Mouse (Mus musculus) urinary bladder, postnatal 10 days (tissue): ENCODE results near the gene Sox18.

ENCODE experiments used
- DNase-seq: peaks from one replicate; pipeline ENCODE4 v3.0.0; 2022; ENCODE audit warnings: low spot score

Gene Sox18

DNA sequence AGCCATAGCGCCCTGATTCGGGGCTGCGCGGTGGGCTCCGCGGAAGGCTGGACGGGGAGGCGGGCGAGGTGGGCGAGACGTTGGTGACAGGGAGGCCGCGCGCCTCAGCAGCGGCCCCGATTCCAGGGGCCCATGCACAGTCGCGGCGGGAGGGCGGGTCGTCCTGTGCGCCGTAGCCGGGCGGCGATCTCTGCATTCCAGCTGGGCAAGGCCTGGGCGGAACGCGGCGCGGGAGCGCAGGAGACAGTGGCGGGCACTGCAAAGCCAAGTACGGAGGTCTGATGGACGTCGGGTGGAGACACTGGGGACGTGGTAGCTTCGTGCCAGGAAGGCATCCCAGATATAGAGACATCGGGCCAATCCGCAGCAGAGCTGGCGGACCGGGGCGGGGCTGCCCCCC lies at the start of gene Sox18:
Sox18 (minus strand) TSS at position 315 of the 400 bp plus-strand sequence.
- no peak for DNase-seq

DNA sequence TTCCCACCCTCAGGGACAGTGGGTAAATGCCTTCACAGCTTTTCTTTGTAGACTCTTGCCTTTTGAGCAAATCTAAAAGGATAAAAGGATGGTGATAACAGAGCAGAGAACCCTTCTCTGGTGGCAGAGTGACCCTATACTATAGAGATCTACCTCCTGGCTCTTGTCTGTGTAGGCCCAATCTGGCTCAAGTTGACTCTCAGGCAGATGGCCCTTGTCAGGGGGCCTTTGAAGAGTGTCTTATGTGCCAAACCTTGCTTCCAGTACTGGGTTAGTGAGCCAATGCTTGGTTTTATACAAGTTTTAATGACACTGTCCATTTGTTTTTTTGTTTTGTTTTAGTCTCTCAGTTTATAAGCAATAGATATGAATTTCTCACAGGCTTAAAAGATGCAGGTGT lies 49.8 kb upstream of the Sox18 start:
- no peak for DNase-seq

DNA sequence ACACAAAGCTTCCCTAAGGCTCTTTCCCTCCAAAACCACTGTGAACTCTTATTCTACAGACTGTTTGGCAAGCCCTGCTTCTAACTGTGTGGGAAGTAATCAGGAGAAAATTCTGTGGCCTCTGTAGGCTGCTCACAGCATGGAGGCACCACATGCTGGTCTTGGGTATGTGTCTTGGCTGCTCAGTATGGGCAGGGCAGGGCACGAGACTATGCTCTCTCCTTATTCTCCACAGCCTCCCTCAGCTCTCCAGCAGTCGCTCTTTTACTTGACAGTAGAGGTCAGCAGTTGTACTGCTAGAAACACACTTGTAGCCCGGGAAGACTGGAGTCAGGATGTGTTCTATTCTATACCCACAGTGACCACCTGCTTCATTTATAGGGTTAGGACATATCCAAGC lies 48.6 kb upstream of the Sox18 start:
- no peak for DNase-seq

DNA sequence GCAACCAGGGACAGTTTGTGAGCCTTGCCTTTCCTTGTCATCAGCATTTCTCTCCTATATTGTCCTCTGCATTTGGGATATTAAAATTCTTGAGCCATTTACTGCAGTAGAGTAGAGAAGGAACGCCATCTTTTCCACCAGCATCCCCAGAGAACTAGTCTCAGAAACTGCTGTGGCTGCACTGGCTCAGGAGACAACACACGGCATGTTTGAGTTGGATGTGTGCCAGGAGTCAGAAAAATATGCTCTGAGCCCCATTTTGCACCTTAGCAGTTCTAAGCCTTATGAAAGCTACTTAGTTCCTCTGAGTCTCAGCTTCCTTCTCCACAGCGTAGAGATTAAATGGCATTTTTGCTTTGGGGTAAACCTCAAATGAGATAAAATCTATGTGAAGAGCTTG lies 45.6 kb upstream of the Sox18 start:
- DNase-seq, result no peak

DNA sequence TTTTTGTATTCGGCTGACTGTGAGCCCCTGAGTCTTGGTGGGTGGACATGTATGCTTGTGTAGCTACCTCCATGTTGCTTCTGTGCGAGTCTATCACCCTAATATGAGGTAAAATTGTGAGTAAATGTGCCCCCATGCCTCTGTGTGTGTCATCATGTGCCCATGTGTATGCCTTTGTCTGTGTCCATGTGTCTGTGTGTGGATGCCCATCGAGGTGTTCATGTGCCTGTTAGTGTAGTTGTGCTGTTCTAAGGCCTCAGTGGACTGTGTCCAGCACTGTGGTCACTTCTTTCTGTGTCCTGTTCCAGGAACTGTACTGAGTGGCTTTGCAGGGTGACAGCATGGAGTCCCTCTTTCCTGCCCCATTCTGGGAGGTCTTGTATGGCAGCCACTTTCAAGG lies 43.9 kb upstream of the Sox18 start:
- no peak for DNase-seq

DNA sequence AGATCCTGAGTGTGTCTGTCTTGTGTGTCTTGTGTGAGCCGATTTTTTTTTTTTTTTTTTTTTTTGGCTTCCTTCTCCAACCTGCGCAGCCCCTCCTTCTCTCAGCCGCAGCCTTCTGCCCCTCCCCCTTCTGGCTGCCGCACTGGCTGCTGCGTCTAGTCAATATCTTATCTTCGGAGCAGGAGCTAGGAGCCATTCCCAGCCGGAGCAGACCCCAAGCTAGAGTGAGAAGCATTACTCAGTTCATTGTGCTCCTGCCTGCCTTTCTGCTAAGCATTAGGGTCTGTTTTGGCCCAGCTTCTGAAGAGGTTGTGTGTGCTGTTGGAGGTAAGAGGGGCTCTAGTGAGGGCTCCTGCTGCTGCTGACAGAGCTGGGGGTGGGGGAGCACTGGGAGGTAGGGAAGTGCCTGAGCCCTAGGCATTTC lies 43.5 kb upstream of the Sox18 start, which contains the start of gene Oprl1:
Oprl1 (plus strand) TSS at position 114 of the 424 bp plus-strand sequence.
- DNase-seq, result no peak

DNA sequence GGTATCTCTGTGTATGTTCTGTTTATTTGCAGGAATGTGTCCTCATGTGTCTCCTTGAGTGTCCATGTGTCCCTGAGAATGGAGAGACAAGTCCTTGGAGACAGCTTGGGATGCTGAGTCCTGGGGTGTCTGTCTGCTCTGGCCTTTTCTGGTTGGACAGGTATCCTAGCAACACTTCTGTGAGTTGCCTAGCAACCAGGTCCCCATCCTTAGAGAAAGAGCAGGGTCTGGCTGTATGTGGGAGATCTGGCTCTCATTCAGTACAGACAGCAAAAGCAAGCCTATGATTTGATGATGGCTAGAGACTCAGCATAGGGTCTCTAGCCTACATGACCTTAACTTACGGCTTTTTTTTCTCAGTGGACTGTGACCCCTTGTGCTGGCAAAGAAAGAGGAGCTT lies 42.3 kb upstream of the Sox18 start:
- no peak for DNase-seq

DNA sequence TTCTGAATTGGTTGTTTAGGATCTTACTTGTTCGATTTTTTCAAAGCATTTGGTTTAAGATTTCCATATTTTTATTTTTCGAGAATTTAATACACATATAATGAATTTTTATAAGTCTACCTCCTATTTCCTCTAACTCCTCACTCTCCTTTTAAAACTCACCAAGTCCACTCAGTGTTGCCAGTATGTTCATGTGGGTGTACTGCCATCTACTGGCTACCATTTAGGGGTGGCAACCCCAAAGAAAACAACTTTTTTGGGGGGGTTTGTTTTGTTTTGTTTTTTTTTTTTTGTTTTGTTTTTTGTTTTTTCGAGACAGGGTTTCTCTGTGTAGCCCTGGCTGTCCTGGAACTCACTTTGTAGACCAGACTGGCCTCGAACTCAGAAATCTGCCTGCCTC lies 35.2 kb upstream of the Sox18 start:
- no peak for DNase-seq

DNA sequence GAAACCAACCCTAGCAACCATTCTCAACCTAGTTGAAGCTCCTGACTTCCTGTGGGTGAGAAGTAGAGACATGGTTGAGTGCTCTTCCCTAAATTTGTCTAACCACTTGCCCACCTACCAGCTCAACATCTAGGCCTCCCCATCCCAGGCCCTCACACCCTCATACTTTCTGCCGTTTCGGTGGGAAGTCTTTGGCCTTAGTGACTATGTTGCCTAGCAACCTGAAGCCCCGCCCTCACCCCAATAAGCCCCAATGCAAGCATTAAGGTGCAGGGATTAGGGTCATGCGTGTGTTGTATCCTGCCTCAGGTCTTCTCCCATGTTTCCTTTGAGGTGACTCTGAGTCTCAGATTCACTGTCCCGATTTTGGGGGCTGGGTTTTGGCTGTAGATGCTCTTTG lies 26.8 kb upstream of the Sox18 start, which contains the start of gene Lkaaear1:
Lkaaear1 (minus strand) TSS at position 202 of the 400 bp plus-strand sequence.
- no peak for DNase-seq

DNA sequence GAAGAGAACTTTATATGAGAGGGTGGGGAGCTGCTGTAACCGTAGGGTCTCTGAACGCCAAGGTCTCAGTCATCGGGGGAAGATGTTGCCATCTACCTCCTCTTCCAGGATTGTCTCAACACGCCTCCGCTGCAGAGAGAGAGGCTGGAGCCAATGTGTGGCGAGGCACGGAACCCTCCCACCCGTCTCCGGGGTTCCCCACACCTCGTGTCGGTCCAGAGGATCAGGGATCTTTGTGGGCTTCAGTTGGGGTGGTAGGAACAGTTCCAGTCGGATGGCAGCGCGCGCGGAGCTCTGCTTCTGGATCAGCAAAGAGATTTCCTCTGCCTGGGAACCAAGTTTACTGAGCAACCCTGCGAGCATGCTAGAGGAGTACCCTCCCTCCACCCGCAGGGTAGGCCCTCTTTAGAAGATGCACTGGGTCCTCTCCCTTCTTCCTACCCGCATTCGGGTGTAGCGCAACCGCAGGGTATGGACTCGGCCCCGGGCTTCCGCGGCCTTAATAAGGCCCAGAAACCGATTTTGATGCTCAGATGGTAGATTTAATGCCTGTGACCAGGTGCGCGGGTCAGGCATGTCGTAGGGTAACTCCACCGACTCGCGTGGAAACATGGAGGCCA lies 25.5 kb upstream of the Sox18 start:
- no peak for DNase-seq

DNA sequence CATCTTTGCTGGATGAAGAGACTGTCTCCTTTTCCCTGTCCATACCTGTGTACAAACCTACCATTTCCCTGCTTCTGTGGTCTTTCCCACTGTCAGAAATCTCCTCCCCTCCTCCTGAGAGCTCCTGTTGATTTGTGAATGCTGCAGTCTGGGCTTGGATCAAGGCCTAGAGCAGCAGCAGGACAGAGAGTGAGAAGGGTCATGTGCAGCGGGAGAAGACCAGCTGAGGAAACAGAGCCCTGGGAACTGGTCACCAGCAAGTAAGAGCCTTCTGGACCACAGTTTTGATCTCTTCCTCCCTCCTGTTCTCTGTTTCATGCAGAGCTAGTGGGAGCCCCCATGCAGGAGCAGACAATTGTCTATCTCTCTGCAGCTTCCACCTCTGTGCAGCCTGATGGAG lies 24.3 kb upstream of the Sox18 start:
- DNase-seq, result no peak

DNA sequence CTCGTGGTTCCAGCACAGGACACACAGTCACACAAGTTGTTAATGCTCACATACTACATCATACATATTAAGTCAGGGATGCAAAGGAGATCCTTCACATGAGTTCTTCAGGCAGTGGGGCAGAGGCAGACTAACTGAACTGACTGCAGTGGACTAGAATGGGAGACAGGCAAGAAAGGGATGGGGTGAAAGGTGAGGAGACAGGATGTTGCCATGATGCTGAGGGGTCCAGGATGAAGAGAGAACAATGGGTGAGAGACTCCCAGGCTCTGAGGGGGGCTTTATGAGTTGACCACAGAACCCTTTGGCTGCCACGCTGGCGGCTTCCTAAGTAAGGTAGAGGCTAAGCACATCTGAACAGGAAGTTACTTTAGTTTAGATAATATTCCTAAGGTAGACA lies 23.1 kb upstream of the Sox18 start:
- no peak for DNase-seq

DNA sequence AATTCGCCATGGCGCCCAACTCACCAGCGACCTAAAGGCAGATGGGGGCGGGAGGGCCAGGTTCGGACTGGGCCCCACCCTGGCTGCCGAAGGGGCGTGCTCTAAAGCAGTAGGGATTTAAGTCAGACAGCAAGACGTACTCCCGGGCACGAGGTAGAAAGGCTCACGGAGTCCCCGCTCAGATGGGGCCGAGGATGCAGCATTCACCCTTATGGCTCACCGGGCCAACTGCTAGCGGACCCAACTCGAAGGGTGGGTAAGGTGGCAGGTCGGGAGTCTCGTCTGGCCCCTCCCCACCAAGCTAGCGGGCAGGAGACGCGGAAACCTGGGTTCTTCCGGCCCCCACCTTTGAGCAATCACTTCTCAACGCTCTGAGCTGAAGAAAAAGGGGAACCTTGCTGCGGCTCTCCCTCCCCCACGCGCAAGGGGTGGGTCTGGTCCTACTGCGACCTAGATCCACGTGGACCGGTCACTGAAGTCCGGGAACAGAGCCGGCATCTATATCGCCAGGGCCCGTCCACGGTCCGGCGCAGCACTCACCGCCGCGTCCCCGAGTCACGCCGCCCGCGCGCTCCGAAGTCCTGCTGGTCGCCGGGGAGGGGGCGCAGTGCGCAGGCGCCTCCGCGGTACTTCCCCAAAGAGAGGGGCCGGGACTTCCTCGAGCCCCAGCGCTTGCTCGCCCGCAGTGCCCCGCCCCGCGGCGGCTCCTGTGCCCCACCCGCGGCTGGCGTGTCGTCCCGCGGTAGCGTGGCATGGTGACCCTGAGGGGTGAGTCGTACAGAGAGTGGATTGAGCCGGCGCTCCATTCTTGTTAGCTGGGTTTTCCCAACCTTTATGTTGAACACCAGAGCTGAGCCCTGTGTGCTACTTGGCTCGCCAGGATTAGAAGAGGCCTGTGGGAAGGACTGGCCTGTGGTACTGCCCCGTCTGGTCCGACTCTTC lies 22.2 kb upstream of the Sox18 start, which contains the start of gene Rgs19:
Rgs19 (minus strand) TSS at position 639 of the 942 bp plus-strand sequence.
- DNase-seq, result no peak

DNA sequence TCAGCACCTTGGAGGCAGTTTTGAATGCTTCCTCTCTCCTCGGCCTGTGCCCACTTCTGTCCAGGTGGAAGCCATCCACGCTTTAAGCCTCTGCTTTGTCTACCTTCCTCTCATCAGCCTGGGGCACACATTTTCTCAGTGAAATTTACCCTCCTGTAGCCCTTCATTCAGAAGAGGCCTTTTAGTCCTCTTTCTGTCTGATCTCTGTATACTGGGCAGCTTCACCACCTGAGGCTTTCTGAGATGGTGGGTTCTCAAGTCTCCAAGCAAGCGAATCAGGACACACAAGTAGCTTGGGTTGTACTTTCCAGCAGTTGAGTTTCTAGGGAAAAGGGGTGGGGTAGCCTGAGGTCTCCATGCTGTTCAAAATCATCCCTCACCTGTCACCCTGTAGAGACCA lies 20.9 kb upstream of the Sox18 start:
- DNase-seq, result no peak

DNA sequence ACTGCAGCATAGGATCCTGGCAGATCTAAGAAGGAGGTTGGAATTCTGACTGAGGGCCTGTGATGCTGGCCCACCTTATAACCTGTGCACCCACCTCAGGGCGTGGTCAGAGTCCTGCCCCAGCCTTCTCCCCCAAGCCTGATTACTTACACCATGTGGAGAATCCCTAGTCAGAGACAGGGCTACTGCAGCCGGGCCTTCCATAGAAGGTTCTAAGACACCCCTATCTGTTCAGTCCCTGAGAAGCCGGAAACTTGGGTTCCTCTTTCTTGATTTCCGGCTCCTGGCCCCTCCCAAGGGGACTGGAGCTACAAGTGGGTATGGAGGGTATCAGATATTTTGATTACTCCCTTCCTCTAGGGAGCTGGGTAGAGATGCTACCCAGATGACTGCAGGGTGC lies 20.1 kb upstream of the Sox18 start:
- no peak for DNase-seq

DNA sequence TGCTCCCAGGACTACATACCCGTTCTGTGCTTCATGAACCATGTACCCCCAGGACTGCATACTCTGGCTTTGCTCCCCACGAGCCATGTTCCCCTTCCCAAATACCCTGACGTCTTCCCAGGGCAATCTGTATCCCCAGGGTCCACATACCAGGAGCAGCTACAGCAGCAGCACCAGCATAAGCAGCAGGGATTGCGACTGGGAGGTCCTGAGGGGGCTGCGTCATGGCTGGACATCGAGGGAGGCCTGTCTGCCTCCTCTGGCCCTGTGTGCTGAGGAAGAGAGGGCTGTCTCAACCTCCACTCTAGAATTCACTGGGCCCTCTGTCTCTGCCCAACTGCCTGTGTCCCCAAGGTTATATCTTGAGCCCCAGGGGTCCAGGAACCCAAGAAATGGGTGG lies 19.6 kb upstream of the Sox18 start:
- DNase-seq, result no peak

DNA sequence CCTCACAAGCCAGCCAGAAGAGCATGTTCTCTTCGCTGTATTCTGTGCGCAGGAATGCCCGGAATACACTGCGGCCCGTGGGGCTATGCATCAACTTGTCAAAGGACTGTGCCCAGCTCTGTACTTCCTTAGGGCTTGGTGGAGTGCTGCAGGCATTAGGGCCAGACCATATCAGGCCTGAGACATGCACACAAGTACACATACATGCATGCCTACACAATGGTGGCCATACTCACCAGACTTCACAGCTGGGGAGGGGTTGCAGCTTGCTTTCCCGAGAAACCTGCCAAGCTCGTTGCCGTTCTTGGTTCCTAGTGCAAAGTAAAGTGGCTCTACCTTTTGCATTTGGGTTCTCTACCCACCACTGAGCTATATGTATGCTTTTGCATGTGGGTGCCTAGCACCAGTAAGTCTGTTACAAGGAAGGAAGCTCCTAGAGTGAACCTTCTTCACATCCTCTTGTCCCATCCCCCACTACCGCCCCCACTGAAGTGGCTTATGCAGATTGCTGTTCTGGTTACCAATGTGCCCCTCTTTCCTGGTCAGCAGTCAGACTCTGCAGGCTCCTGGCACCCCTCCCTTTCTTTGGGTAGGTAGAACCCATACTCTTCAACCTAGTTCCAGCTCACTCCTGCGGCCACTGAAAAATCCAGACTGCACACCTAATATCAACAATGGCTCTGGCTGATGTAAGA lies 18.2 kb upstream of the Sox18 start:
- no peak for DNase-seq

DNA sequence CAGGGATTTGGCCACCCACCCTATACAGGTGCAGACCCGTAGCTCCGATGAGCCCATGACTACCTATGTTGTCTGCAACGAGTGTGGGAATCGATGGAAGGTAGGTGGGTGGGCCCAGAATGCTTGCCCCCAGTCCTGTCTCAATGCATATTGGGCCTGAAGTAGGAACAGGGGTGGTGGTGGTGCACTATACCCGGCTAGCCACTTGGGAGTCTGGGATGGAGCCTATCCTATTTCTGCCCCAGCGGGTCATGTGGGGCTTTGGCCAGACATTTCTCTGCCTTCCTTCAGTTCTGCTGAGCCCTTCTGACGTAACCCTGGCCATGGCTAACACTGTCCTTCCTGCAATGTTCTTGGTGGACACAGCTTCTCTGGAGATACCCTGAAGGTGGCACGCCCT lies 16.1 kb upstream of the Sox18 start:
- no peak for DNase-seq

DNA sequence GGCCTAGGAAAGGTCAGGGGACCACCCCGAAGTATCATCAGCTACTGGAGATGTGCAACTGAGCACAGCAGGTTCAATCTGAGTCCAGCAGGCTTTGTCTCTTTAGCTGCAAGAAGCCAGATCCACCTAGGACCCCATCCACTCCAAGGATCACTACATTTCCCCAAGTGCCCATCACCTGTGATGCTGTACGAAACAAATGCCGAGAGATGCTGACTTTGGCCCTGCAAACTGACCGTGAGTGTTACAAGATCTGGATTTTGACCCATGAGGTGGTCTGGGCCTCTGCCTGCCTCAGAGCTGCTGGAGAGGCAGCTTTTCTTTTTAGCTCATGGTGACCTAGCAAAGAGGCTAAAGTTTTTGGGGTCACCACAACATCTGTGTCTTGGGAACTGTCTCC lies 14.2 kb upstream of the Sox18 start:
- DNase-seq, result no peak

DNA sequence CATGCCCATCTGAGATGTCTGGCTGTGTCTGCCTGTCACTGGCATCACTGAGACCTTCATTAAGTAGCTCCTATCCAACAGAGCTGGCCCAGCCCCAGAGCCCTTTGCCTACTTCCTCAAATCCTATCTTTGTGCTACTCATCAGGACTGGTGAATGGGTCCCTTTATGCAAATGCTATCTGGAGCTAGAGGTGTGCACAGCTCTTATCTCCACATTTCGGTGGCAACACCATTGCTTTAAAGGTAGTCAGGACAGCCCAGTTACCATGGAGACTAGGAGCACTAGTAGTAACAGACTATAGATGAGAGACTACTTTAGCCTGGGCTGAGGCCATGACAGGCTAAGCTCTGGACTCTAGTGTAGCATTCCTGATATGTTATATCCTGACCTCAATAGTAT lies 13.3 kb upstream of the Sox18 start:
- DNase-seq, result no peak

DNA sequence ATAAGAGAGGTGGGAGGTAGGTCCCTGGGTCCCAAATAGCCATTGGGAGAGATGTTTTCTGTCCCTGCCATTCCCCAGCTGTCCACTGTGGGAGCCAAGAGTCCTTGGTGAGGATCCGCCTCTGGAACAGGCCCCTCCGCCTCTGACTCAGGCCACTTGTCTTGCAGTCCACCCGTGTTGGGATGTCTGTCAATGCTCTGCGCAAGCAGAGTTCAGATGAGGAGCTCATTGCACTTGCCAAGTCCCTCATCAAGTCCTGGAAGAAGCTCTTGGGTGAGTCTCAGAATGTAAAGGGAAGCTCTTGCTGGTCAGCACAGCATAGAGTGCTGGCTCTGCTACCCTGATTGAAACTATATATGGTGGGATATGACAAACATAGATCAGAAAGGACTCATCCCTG lies 11.9 kb upstream of the Sox18 start:
- DNase-seq, result no peak

DNA sequence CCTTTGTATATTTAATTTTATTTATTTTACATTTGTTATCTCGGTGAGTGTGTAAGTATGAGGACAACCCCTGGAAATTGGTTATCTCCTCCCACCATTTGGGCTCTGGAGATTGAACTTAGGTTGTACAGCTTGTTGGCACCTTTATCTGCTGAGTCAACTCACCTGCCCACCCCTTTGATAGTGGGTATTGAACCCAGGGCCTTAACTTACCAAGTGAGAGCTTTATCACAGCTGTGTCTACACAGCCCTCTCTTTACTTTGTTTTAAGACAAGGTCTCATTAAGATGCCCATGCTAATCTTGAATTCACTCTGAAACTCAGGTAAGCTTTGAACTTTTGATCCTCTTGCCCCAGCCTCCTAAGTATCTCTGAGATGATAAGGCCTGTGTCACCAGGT lies 10.5 kb upstream of the Sox18 start:
- no peak for DNase-seq

DNA sequence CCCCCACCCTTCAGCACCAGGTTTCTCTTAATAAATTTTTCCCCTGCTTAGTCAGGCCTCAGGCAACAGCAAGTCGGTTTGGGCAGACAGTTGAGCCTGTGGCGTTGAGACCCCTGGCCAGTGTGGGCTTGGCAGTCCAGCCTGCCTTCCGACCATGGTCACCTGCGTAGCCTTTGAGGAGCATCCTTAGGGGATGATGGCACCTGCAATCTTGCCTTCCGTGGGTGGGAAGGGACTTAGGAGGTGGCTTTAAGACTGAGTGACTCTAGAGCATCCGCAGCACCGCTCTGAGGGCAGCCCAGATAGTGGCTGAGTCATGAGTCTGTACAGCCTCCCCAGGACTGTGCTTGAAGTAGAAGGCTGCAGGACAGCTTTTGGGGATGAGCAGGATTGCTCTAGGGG lies 9.3 kb upstream of the Sox18 start:
- no peak for DNase-seq
